Mouse (Mus musculus) lung, adult 2 months (tissue): Measurements from ENCODE around the gene Klhdc8b.

Experiments used
- CTCF ChIP-seq: fragments of 200-500 bp; IDR thresholded peaks from 2 replicates; pipeline ENCODE4 v1.5.1; 2011; ENCODE audit warnings: mild to moderate bottlenecking, low read length, control low read depth; ENCODE audit not compliant: insufficient read depth
- POLR2A ChIP-seq: fragments of 200-500 bp; IDR thresholded peaks from 2 replicates; pipeline ENCODE4 v1.6.1; 2011; ENCODE audit warnings: low read depth, mild to moderate bottlenecking, control low read depth, low read length, borderline replicate concordance; ENCODE audit errors: extremely low read depth

GRCm38 (mm10) chr9:108493246-108493645 is 31.9 kb upstream of the Klhdc8b start:
- TF ChIP-seq POLR2A (no peak), CTCF (no peak)
